Mouse (Mus musculus): ENCODE measurements around the gene Cd300e.

- TF ChIP-seq POLR2A (IDR thresholded peaks at IDR 0.05; ENCODE audit: control insufficient read depth, extremely low read depth, insufficient read depth, low read length, poor library complexity) (no peak), CTCF (IDR thresholded peaks at IDR 0.05; ENCODE audit: borderline replicate concordance, control insufficient read depth, extremely low read depth, insufficient read depth, low read length, poor library complexity) (no peak)
These were observed 23.1 kb upstream of the Cd300e start for GRCm38 (mm10) chr11:115085064-115085463.

All from thymus, adult 2 months (tissue).